Mouse (Mus musculus) skeletal muscle tissue, adult 2 months (tissue): ENCODE results near the gene Sec23b.
"Not testable (repeated sequence)": the region's sequence is repeated elsewhere in the genome, so short reads cannot be mapped to it uniquely, and the experiment has no call there.

Experiments used
- DNase-seq: peaks from one replicate; pipeline ENCODE4 v3.0.0-alpha.2; 2012; ENCODE audit warnings: low read depth, low spot score

Sec23b gene

DNA sequence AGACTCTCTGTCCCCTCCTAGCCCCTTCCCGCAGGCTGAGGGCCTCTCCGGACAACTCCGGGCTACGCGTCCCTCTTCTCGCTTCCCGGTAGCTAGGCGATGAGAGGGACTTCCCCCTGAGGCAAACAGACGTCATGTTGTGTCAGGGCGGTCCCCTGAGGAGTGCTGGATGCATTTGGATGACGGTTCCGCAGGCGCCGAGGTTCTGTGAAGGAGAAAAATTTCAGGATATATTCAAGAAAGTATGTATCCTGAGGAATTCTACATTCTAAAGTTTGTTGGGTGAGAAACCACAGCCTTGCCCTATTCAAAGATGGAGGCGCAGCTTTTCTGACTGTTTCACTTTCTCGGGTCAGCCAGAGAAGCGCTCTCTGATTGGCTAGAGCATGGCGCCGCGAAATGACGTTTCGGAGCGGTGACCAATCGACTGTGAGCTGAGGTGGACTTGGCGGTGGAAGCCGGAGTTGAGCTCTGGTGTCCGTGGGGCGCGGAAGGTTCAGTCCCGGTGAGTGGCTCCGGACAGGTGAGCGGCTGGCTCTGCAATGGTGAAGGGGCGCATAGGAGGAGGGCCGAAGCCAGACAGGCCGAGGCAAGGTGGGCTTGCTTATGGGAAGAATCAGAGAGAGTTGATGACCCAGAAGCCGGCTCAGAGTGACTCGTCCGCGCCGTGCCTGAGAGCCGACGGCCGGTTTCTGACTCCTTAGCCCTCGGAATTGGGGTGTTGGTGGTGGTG is at the start of gene Sec23b:
Sec23b (plus strand) TSS at position 410 of the 733 bp plus-strand sequence.
- peak; percentile 93 for DNase-seq

- DNase-seq, result no peak
These were observed 41.4 kb upstream of the Sec23b start for GRCm38 (mm10) chr2:144514619-144515018.

DNA sequence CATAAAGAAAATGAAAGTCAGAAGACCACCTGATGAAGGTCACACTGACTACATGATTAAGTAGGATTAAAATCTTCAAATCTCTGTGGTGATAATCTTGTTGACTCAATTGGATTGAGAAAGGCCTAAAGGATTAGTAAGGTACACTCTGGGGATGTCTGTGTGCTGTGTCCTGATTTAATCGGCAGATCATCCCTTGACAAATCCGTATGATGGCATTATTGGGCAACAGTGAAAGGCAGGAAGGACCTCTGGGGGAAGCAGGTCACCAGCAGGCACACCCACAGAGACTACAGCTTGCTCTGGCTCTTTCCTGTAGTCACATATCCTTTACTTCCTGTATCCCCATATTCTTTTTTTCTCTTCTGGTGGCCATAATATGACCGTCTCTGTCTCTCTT is 36.3 kb upstream of the Sec23b start:
- no peak for DNase-seq

- no peak for DNase-seq
These were observed 30.2 kb upstream of the Sec23b start for GRCm38 (mm10) chr2:144525856-144526255.

- DNase-seq, result peak; percentile 92
These were observed 28.8 kb upstream of the Sec23b start, which contains the start of the genes Dzank1 and Polr3f for GRCm38 (mm10) chr2:144526981-144527820. Gene Dzank1, minus strand, starts transcription at chr2:144527414. Gene Polr3f, plus strand, starts transcription at chr2:144527718.

DNA sequence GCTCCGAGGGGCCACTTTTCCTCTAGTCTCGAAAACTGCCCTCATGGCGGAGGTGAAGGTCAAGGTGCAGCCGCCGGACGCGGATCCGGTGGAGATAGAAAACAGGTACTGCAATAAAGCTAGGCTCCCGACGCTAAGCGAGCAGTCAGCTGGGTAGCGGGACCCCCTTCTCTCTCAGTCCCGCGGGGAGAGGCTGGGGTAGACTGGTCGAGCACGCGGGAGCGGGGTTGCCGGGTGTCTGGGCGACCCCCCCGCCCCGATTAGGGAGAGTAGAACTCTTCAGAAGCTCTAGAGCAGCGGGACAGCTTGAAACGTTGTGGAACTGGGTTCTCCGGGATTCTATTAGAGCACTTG is 28.2 kb upstream of the Sec23b start:
- DNase-seq, result no peak

- no peak for DNase-seq
These were observed 18.9 kb upstream of the Sec23b start for GRCm38 (mm10) chr2:144537123-144537522.

GRCm38 (mm10) chr2:144541246-144541645 is 14.8 kb upstream of the Sec23b start:
- no peak for DNase-seq

DNA sequence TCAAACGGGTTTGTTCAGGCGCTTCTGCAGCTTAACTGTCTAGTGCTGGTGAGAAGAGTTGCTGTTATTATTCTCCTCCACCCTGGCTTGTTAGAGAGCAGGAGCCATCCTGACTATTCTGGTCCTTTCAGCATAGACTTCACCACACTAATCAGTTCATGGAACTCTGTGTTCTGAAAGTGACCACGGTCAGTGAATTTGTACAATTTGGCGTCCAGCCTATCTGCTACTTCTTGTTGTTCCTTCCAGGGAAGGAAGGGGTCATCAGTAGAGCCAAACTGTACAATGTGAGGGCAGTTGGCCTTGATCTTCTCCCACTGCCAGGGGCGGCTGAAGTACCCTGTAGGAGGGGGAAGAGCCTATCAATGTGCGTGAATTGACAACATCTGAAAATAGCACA is 12.4 kb upstream of the Sec23b start:
- DNase-seq, result no peak

DNA sequence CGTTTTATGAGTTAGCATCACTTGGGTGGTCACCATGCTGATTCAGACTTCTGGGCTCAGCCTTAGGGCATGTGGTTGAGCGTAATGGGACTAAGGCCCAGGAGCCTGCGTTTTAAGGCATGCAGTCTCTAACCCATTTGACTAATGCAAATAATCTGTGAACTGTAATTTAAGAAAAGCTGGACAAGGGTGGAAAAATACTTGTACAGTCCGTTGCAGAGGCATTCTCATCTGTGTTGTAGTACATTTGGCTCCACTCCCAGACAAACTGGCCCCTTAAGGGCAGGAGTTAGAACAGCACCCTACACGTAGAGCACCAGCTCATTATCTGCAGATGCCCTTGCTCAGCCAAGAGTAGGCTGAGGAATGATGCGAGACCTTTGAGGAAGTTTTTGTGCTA is 11.4 kb upstream of the Sec23b start:
- no peak for DNase-seq

DNA sequence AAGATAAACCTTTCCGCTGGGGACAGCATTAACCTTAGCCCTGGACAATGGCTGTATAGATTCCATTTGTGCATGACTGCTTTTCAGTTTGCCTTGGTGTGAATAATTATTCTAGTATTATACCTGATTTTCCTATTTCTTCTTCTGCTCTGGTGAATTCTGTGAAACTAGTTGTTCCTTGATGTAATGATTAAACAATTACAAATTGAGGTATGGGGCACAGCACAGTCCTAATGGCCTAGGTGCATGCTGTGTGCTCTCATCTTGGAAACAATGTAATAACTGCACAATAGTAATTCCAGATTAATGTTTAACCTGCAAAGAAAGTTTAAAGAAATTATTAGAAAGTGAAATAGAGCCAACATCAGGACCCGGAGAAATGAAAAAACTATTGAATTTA is 11.0 kb upstream of the Sec23b start:
- no peak for DNase-seq

DNA sequence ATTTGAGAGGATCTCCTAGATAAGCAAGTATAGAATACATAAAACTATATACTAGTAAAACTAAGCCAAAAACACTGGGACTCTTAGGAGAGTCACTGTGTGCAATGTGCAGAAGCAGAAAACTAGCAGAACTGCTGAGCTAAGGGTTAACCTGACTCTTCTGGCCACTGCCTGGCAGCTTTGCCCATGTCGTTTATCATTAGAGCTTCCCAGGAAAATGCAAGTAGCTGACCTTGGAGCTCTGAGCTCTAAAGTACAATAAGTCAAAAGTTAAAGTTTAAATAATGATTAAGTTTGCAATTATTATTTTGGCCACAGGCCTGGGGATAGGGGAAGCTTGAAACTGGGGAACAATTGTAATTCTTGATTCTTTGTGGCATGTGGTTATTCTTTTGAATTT is 10.5 kb upstream of the Sec23b start:
- no peak for DNase-seq

GRCm38 (mm10) chr2:144547559-144547958 is 8.5 kb upstream of the Sec23b start:
- DNase-seq, result no peak

DNA sequence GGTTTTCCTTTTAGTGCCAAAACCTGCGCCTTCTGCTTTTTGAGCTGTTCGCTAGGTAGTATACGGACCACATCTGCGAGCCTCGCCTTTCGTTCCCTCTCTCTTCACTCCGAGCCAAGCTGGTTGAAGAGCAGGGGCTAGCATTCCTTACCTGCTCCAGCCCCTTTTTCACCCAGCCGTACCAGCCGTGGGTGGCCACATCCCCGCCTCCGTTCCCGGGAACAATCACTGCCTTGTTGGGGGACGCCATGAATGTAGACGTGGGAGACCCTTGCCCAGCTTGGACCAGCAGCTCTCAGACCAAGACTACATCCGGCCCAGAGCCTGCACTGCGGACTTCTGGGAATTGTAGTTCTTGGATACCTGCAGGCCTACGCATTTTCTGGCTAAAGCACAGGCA is 5.5 kb upstream of the Sec23b start, which contains the start of gene Rbbp9:
Rbbp9 (minus strand) TSS at position 341 of the 400 bp plus-strand sequence.
- peak; percentile 32 for DNase-seq

DNA sequence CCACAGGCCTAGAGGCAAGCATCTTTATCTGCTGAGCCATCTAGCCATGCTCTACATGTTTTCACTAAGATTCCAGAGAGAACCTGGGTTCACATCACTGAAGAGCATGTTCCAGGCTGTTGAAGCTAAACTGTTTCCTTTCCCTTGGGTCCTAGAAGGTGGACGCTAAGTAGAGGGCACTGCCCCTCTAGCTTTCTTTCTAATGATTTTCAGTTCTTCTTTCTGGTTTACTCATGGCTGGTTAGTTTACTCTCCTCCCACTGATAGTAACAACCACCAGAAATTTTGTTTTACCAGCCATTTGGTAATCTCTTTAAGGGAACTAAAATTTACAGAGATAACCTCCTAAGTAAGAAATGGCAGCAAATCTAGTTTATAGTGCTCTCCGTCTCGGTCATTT is 2.1 kb upstream of the Sec23b start:
- no peak for DNase-seq

- DNase-seq, result peak; percentile 7
These were observed 676 bp upstream of the Sec23b start for GRCm38 (mm10) chr2:144555286-144555819.

- no peak for DNase-seq
These were observed 32.7 kb downstream of the Sec23b start for GRCm38 (mm10) chr2:144588723-144589122.

- not testable (repeated sequence) for DNase-seq
These were observed 37.0 kb downstream of the Sec23b start for GRCm38 (mm10) chr2:144593036-144593435.

- DNase-seq, result peak; percentile 70
These were observed 38.1 kb downstream of the Sec23b start, which contains the start of gene Smim26 for GRCm38 (mm10) chr2:144593951-144594651. Gene Smim26, plus strand, starts transcription at chr2:144594054.

DNA sequence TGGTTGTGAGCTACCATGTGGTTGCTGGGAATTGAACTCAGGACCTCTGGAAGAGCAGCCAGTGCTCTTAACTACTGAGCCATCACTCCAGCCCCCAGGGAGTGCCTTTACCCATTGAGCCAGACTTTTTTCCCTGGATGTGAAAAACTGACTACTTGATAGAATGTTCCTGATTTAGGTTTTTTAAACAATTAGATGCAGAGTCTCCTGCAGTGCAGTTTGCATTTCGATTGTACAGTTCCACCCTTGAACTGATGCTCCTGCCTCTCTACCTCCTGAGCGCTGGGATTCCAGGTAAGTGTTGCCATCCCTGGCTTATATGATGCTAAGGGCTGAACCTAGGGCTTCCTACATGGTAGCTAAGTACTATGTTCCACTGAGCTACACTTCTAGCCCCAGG is 42.0 kb downstream of the Sec23b start:
- DNase-seq, result no peak

GRCm38 (mm10) chr2:144599831-144600687 is 44.0 kb downstream of the Sec23b start, which contains the start of gene Dtd1:
Gene Dtd1, plus strand, starts transcription at chr2:144599897.
- peak; percentile 76 for DNase-seq
